Mouse (Mus musculus): ENCODE measurements around the gene Spata22.
"Not testable (repeated sequence)": the region's sequence is repeated elsewhere in the genome, so short reads cannot be mapped to it uniquely, and the experiment has no call there.

- TF ChIP-seq CTCF (IDR thresholded peaks at IDR 0.05; ENCODE audit: low read depth, low read length); POLR2A (IDR thresholded peaks at IDR 0.05; ENCODE audit: insufficient read depth, low read length): not testable (repeated sequence)
Measured at GRCm38 (mm10) chr11:73318581-73318980, 11.0 kb upstream of the Spata22 start.
